Mouse (Mus musculus) heart, embryonic 10.5 days (tissue): ENCODE data around the gene Unc80. TPM values are rescaled to one million over a fixed set of nuclear protein-coding genes. Genes with fewer than 3 reads are reported as not detected.
A peak's percentile ranks its signal among the peaks of the same experiment; 100 is the strongest.

ENCODE experiments used
- DNase-seq: peaks from one replicate; pipeline ENCODE4 v3.0.0-alpha.2; 2017; ENCODE audit warnings: low spot score
- H3K27ac ChIP-seq: fragments of 300-500 bp; sonication (generic); 2 replicates; pipeline ENCODE4 v1.5.1; 2016; ENCODE audit warnings: mild to moderate bottlenecking
- H3K27me3 ChIP-seq: fragments of 300-500 bp; sonication (generic); 2 replicates; pipeline ENCODE4 v1.6.1; 2016; ENCODE audit warnings: mild to moderate bottlenecking; ENCODE audit not compliant: poor library complexity, insufficient read depth, severe bottlenecking
- H3K36me3 ChIP-seq: fragments of 300-500 bp; sonication (generic); 2 replicates; pipeline ENCODE4 v1.6.1; 2016; ENCODE audit warnings: mild to moderate bottlenecking, moderate library complexity
- H3K4me1 ChIP-seq: fragments of 300-500 bp; sonication (generic); 2 replicates; pipeline ENCODE4 v1.6.1; 2016; ENCODE audit warnings: mild to moderate bottlenecking
- H3K4me3 ChIP-seq: fragments of 300-500 bp; sonication (generic); 2 replicates; pipeline ENCODE4 v1.5.1; 2016; ENCODE audit warnings: mild to moderate bottlenecking, moderate library complexity
- H3K9me3 ChIP-seq: fragments of 300-500 bp; sonication (generic); 2 replicates; pipeline ENCODE4 v1.6.1; 2016; ENCODE audit warnings: mild to moderate bottlenecking, moderate library complexity
- WGBS: fragments of 180-500 bp; shearing (Covaris S2); methylation state at CpG from one replicate; pipeline ENCODE4 v1.1.7; 2016; 5-methylcytosine and 5-hydroxymethylcytosine counted together
- polyA plus RNA-seq: library from polyadenylated mRNA; unstranded; fragments of >200 nt; fragmentation: Nextera tagmentation; extraction: Ambion mirVana; gene quantifications from 2 replicates; pipeline ENCODE4 v1.2.1, GENCODE M21; 2016

The Unc80 gene
- 0.14 TPM in 1 of 2 replicates, not detected in the other for polyA plus RNA-seq

DNA sequence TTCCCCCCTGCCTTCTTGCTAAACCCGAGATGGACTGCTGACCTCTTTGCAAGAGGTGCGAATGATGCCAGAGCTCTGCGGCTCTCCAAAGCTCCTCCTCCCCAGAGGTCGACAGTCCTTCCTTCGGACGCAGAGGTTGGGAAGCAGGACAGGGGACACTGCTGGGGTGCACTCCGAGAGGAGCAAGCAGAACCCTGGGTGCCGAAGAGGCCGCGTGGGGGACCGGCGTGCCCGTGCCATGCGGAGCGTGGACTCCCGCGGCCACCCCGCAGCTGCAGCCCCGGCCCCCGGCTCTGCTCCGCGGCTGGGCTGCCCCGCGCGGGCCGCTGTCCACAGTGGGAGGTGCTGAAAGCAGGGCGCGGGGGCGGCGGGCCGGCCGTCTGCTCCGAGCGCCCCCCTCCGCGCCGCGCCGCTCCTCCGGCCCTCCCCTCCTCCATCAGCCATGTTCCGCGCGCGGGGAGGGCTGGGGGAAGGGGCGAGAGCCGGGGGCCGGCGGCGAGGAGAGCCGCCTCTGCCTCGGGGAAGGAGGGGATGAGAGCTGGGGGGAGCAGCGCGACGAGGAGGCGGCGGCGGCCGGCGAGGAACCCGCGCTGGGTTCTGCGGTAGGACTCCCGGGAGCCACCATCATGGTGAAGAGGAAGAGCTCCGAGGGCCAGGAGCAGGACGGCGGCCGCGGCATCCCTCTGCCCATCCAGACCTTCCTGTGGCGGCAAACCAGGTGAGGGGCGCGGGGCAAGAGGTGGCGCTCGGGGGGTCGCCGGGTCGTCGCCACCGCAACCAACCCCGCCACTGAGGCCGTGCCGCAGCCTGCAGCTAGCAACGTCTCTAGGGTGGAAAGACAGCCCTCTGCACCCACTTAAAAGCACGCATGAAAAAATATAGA lies at the start of gene Unc80:
Unc80 (plus strand) TSS at position 547 of the 883 bp plus-strand sequence.
- 2% methylated on average over 64 of the region's 83 CpGs for WGBS
- peak; percentile 75 for DNase-seq

DNA sequence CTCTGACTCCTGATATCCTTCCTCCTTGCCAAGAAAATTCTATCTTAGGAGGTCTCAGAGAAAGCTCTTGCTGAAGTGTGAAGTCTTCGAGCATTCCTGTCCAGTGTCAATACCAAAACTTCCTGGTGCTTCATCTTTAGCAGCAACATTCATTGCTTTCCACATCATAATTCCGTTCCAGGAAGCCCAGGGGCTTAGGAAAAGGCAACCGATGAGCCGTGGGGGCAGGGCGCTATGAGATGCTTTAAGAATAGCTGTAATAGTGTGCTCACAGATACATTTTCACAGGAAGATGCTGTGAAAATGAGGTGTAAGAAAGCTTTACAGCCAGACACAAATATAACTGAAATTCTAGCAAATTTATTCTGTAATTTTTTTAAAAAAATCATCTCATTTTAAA lies 42.1 kb upstream of the Unc80 start:
- H3K4me1 ChIP-seq: peaks cover 3% of the 10 kb centered on the region; the same call in 1 of the 2 replicates
- no peaks in the 10 kb centered on the region for H3K36me3 ChIP-seq
- 85% methylated on average over 5 of the region's 5 CpGs for WGBS
- H3K9me3 ChIP-seq: no peaks in the 10 kb centered on the region
- no peak overlapping the region for H3K27ac ChIP-seq
- DNase-seq: no peak
- no peaks in the 10 kb centered on the region for H3K27me3 ChIP-seq
- H3K4me3 ChIP-seq: no peak overlapping the region

More for the DNA sequence above, at the start of gene Unc80:
- peaks cover 11% of the 10 kb centered on the region; the same call in 1 of the 2 replicates for H3K4me1 ChIP-seq
- peak within 1 kb of the TSS; percentile 10; the same call in 1 of the 2 replicates for H3K27ac ChIP-seq
- no peaks in the 10 kb centered on the region for H3K36me3 ChIP-seq
- peaks cover 12% of the 10 kb centered on the region for H3K27me3 ChIP-seq
- H3K9me3 ChIP-seq: no peaks in the 10 kb centered on the region
- H3K4me3 ChIP-seq: peak within 1 kb of the TSS; percentile 71

DNA sequence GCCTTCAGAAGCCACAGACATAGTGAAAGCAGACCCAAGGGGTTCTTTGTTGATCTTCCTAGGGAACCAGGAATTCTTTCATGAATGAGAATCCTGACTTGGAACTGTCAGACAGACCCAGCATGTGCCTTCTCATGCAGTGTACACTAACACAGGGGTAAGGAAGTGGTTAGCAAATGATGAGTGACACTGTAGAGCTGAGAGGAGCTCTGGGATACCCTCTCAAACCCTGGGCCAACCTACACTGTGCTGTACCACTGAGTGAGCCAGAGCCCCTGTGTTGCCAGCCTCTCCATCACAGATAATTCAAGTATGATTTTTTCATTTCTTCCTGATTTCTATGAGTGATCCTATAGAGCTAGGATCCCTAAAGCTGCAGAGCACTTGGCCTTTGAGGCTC lies 37.2 kb upstream of the Unc80 start:
- Histone ChIP-seq H3K9me3 (no peaks in the 10 kb centered on the region), H3K27ac (no peak overlapping the region; the same call in 1 of the 2 replicates), H3K4me1 (peaks cover 3% of the 10 kb centered on the region; the same call in 1 of the 2 replicates), H3K27me3 (no peaks in the 10 kb centered on the region), H3K4me3 (no peak overlapping the region), H3K36me3 (no peaks in the 10 kb centered on the region)
- no peak for DNase-seq

DNA sequence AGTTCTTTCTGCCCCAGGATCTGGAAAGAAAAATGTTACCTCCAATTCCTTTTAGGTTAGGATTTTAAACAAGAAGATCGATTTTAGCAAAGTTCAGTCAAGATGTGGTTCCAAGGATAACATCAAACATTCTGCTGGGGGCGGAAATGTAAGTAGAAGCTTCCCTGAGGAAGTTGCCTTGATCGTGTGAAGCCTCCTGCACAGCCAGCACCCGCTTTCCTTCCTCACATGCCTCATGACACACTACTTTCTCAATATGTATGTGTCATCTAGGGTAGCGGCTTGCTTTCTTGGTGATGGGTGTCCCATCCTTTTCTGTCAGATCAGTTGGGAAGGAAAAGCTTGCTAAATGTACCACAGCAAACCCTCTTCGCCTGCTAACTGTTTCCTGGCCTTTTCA lies 36.7 kb upstream of the Unc80 start:
- H3K36me3 ChIP-seq: no peaks in the 10 kb centered on the region
- no peaks in the 10 kb centered on the region for H3K9me3 ChIP-seq
- DNase-seq: no peak
- peaks cover 3% of the 10 kb centered on the region; the same call in 1 of the 2 replicates for H3K4me1 ChIP-seq
- H3K27me3 ChIP-seq: no peaks in the 10 kb centered on the region
- 81% methylated on average over 6 of the region's 6 CpGs for WGBS
- H3K4me3 ChIP-seq: no peak overlapping the region
- no peak overlapping the region for H3K27ac ChIP-seq

DNA sequence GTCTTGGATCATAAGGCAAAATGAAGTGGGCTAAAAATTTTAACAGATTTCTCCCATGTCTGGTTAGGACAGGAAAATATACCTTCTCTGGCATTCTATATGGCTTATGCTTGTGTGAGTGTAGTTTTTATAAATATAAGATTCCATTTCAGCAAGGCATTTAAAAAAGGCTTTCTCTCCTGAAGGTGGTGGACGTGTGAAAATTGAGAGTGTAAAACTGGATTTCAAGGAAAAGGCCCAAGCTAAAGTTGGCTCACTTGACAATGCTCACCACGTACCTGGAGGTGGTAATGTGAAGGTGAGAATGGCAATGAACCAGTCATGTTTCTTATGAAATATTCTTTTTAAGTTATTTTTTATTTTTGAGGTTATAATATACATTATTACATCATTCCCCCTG lies 30.1 kb upstream of the Unc80 start:
- no peak for DNase-seq
- 76% methylated on average over 2 of the region's 2 CpGs for WGBS
- Histone ChIP-seq H3K9me3 (no peaks in the 10 kb centered on the region), H3K4me1 (no peaks in the 10 kb centered on the region), H3K4me3 (no peak overlapping the region), H3K27me3 (no peaks in the 10 kb centered on the region), H3K27ac (no peak overlapping the region), H3K36me3 (no peaks in the 10 kb centered on the region)

DNA sequence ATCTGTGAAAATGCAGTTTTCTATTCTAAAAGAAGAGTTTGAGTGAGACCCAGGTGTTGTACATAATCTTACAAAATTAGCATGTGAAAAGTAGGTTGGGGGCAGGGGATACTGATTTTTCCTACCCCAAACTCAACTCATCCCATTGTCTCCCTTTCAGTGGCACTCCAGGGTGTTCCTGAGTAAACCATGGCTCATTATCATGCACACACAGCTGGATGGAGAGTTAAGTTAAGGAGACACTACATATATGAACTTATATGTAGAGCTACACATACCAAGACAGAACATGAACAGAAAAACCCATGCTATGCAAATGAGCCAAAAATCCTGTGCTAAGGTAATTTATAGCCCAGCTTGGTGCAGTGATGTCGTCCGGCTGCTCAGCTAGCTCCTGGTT lies 25.2 kb upstream of the Unc80 start:
- no peaks in the 10 kb centered on the region for H3K4me1 ChIP-seq
- no peak for DNase-seq
- H3K27me3 ChIP-seq: no peaks in the 10 kb centered on the region
- H3K27ac ChIP-seq: no peak overlapping the region
- 91% methylated on average over 2 of the region's 2 CpGs for WGBS
- H3K4me3 ChIP-seq: no peak overlapping the region
- H3K36me3 ChIP-seq: no peaks in the 10 kb centered on the region
- H3K9me3 ChIP-seq: no peaks in the 10 kb centered on the region

DNA sequence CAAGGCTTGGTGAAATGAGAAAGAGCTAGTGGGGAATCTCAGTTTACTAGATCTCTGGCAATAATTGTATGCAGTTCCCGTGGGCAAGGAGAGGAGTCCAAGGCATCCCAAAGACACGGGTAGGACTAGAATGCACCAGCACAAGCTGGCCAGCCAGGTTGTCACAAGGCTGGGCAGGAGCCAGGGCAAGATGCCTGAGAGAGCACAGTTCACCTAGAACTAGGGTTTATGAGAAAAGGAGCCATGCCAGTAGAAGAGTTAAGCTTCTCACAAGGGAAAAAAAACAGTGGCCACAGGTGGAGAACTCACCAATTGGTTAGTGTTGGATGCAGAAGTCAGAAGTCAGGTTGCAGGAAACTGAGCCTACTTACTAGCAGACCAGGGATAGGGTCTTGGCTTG lies 18.7 kb upstream of the Unc80 start:
- H3K27ac ChIP-seq: no peak overlapping the region
- no peak overlapping the region for H3K4me3 ChIP-seq
- no peaks in the 10 kb centered on the region for H3K4me1 ChIP-seq
- H3K27me3 ChIP-seq: no peaks in the 10 kb centered on the region
- H3K36me3 ChIP-seq: no peaks in the 10 kb centered on the region
- 66% methylated on average over 2 of the region's 2 CpGs for WGBS
- no peaks in the 10 kb centered on the region for H3K9me3 ChIP-seq
- DNase-seq: no peak

DNA sequence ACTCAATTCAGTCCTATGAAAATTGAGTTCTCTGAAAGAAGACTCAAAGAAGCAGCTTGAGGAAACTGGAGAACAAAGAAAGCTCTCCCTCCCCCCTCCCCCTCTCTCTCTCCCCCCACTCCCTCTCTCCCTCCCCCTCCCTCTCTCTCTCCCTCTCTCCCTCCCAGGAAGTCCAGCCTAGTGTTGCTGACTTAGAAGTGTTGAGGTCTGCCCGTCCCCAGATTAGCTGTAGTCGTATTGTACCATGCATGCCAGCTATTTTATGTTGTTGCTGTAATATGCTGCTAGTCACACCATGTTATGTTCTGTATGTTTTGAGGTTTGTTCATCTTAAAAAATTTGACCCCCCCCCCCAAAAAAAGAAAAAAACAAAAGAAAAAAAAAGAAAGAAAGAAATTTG lies 11.6 kb upstream of the Unc80 start:
- Histone ChIP-seq H3K4me3 (no peak overlapping the region), H3K36me3 (no peaks in the 10 kb centered on the region), H3K27ac (no peak overlapping the region), H3K27me3 (no peaks in the 10 kb centered on the region), H3K9me3 (no peaks in the 10 kb centered on the region), H3K4me1 (no peaks in the 10 kb centered on the region)
- 13% methylated on average over 2 of the region's 2 CpGs for WGBS
- DNase-seq: no peak

DNA sequence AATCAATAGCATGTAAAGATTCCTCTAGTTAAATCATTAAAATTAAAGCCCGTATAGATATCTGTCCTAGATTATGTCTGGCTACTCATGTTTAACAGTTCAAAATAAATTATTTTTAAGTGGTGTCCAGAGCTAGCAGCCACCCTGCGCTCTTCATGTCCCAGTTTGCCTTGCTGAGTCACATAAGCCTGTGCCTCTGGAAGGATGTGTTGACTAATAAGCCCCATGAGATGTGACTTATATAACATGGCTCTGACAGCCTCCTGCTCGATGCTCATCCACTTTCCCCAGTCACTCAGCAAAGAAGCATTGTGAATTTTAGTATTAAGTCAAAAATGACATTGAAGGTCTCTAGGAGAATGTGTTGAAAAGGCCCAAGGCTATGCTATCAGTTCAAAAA lies 10.4 kb upstream of the Unc80 start:
- Histone ChIP-seq H3K27ac (no peak overlapping the region), H3K4me3 (no peak overlapping the region), H3K36me3 (no peaks in the 10 kb centered on the region), H3K9me3 (no peaks in the 10 kb centered on the region), H3K27me3 (no peaks in the 10 kb centered on the region), H3K4me1 (no peaks in the 10 kb centered on the region)
- no peak for DNase-seq
- 76% methylated on average over 3 of the region's 3 CpGs for WGBS

DNA sequence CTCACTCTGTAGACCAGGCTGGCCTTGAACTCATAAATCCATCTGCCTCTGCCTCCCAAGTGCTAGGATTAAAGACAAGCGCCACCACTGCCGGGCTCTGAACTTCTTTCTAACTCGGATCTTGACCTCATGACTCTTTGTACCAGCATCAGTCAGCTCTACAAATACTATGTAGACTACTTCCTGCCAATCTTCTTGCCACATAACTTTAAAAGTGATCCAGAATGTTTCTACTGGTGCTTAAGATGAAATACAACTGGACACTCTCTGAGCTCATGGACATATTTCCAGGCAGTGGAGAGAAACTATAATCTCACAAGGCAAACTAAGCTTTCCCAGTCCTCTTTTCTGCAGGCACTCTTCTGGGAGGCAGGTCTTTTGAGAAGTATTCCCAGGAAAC lies 8.8 kb upstream of the Unc80 start:
- no peak overlapping the region for H3K4me3 ChIP-seq
- H3K27ac ChIP-seq: no peak overlapping the region
- H3K4me1 ChIP-seq: no peaks in the 10 kb centered on the region
- 73% methylated on average over 3 of the region's 3 CpGs for WGBS
- no peak for DNase-seq
- no peaks in the 10 kb centered on the region for H3K9me3 ChIP-seq
- H3K27me3 ChIP-seq: no peaks in the 10 kb centered on the region
- H3K36me3 ChIP-seq: no peaks in the 10 kb centered on the region

DNA sequence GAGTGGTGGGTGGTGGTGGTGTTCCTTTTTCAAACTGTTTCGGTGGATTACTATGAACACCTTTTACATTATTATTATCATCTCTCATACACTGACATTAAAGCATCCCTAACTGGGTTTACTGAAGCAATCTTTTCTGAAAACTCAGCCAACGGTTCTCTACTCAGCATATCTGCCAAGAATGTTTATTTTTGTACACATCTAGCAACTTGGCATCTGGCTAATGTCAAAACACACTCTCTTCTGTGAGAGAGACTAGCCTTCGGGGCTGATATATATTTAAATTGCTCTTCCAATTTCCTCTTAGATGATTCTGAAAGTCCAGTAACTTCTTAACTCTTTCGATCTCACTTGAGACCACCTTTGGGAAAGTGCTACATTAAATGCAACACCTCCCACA lies 7.3 kb upstream of the Unc80 start:
- Histone ChIP-seq H3K36me3 (no peaks in the 10 kb centered on the region), H3K9me3 (no peaks in the 10 kb centered on the region), H3K4me3 (no peak overlapping the region), H3K27ac (no peak overlapping the region), H3K4me1 (no peaks in the 10 kb centered on the region), H3K27me3 (no peaks in the 10 kb centered on the region)
- no peak for DNase-seq
- WGBS: 53% methylated on average over 4 of the region's 4 CpGs

DNA sequence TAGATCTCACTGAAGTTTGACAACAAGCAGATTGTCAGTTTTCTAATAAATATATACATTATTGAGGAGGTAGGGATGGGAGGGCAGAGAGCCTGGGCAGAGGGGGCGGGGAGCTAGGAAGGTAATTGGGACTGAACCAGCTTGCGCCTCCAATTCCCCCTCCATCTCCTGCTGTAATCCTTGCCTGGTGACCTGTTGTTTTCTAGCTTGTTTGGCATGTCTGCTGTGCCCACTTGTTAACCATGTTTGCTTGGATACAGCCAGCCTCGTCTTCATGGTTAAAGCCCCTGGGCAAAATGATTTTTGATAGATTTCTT lies 495 bp downstream of the Unc80 start:
- WGBS: 17% methylated on average over 3 of the region's 3 CpGs
- Histone ChIP-seq H3K4me3 (peak overlapping the region; percentile 71), H3K9me3 (no peaks in the 10 kb centered on the region), H3K4me1 (peaks cover 11% of the 10 kb centered on the region; the same call in 1 of the 2 replicates), H3K27me3 (peaks cover 12% of the 10 kb centered on the region), H3K36me3 (no peaks in the 10 kb centered on the region), H3K27ac (no peak overlapping the region)
- DNase-seq: no peak

DNA sequence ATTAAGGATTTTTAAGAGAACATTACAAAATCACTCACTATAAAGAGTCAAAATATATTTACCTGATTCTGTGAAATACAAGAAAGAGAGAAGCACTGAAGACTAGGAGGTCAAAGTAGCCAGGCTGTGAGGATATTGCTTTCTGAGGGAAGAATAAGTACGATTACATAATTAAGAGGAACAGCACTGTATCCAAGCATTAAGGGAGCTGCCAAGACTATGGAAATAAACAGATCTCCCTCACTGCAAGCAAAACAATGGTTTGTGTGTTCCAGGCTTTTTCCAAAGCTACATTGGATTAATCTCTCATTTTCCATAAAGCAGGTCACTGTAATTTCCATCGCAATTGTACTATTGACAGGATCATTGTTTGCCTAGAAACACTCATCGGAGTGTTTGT lies 14.6 kb downstream of the Unc80 start:
- Histone ChIP-seq H3K36me3 (no peaks in the 10 kb centered on the region), H3K9me3 (no peaks in the 10 kb centered on the region), H3K4me1 (no peaks in the 10 kb centered on the region), H3K27me3 (no peaks in the 10 kb centered on the region), H3K4me3 (no peak overlapping the region), H3K27ac (no peak overlapping the region)
- DNase-seq: no peak
- 85% methylated on average over 3 of the region's 3 CpGs for WGBS

DNA sequence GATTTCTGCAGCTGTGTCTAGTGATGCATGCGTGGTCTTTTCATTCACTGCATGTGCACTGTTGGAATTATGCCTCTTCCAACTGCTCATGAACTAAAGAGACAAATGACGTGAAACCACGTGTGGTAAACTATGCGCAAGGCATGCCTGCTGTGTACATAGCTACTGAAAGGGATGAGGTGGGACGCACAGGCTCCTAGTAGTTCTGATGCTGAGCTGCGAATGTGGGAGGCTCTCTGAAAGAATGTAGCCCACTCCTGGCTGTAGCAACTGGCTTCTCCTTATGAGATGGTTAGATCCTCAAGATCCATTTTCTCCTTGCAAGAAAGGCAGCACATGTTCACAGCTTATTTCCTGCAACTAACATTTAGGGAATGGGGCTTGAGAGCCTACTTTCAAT lies 24.9 kb downstream of the Unc80 start:
- H3K27me3 ChIP-seq: no peaks in the 10 kb centered on the region

More for the DNA sequence above, 24.9 kb downstream of the Unc80 start:
- WGBS: 84% methylated on average over 6 of the region's 6 CpGs
- Histone ChIP-seq H3K27ac (no peak overlapping the region), H3K9me3 (no peaks in the 10 kb centered on the region), H3K4me3 (no peak overlapping the region), H3K36me3 (no peaks in the 10 kb centered on the region), H3K4me1 (no peaks in the 10 kb centered on the region)
- no peak for DNase-seq
